Mouse (Mus musculus): ENCODE data around the gene Card14. TPM values are rescaled to one million over a fixed set of nuclear protein-coding genes. Genes with fewer than 3 reads are reported as not detected.

The Card14 gene
- total RNA-seq, 2 experiments from 2014 or later = 0.07 to 0.14 TPM

DNA sequence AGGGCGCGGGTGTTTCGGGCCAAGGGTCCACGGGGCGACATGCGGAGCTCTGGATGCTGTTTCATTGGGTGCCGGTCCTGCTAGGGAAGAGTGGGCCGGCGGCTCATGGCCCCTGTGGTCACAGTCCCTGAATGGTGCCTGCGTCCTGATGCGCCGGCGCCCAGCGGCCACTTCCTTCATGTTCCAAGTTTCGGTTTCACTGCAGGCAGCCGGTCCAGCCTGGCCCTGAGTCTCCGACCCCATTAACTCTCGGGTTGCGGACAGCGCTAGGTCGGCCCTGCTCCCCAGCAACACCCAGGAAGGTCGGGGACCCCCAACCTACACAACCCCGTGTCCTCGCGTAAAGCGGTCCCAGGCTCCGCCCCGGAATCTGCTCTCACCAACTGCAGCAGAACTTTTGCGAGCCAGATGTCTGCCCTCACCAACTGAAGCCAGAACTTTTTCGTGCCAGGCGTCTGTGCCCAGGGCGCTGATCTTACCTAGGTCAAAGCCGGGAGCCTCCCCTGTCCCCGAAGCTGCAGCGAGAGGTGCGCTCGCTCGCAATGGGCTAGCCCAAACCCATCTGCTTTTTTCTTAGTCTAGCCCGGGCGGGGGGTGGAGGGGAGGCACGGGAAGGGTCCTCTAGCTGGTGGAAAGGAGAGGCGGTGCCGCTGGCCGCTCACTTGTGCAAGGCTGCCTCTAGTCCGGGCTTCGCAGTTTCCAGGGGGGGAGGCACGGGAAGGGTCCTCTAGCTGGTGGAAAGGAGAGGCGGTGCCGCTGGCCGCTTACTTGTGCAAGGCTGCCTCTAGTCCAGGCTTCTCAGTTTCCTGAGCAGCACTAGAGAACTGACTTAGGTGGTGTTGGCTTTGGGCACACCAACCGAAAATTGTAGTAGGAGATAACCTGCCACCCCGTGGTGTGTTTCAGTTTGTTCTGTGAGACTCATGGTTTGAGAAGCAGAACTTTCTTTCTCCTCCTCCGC, 83.0 kb downstream of the Card14 start:
- intact Hi-C loops (cut with DNase I) = no loop called here
- peak; percentile 40 to 46 for DNase-seq (ENCODE audit: low spot score in 2 of 2)

DNA sequence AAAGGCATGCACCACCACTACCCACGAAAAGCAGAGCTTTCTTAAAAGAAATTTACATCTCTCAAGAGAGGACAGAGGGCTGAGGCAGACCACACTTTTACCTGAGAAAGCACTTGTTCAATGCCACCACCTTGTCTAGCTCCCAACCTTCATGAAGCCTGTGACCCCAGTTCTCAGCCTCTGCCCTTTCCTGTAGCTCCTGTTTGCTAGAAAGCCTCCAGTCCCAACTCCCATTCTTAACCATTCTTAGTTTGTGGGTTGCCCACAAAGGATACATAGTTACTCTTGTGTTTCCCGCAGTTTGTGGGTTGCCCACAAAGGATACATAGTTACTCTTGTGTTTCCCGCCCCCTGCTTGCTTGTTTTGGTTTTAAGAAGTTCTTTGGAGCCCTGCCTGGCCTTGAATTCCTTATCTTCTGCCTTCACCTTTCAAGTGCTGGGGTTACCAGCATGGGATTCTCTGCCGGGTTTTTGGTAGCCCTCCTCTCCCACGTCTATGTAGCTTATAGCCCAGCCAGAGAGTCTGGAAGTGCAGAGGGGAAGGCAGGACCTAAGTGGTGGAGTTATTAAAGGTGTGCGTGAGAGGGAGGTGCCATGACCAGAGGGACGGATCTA, 83.9 kb downstream of the Card14 start:
- intact Hi-C loops (cut with DNase I) = no loop called here
- DNase-seq (ENCODE audit: low spot score in 2 of 2) = no peak

DNA sequence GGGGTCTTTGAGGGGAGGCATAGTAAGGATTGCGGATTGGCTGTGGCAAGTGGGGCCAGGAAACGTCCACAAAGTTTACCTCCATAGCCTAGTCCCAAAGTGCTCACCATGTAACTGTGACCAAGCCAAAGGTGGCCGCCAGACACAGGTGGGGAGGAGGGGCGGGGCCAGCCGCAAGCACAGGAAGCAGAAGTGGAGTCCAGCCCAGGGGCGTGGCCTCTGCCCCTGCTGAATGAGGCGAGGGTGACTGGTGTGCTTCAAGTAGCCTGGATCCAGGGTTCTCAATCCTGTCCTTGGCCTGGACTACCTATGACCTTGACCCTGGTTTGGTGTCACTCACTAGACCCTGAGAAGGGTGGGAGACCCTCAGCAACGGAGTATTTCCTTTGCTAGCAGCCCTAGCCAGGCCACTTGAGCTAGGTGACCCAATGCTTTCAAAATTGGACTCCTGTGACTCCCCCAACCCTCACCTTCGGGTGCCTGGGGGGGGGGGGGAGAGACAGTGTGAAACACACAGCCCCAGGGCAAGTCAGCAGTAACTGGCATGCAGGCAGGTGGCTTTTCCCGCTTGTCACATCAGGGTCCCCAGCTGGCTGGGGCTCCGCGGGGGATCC, 84.5 kb downstream of the Card14 start:
- DNase-seq (ENCODE audit: low spot score in 2 of 2) = no peak
- intact Hi-C loops (cut with DNase I) = no loop called here

DNA sequence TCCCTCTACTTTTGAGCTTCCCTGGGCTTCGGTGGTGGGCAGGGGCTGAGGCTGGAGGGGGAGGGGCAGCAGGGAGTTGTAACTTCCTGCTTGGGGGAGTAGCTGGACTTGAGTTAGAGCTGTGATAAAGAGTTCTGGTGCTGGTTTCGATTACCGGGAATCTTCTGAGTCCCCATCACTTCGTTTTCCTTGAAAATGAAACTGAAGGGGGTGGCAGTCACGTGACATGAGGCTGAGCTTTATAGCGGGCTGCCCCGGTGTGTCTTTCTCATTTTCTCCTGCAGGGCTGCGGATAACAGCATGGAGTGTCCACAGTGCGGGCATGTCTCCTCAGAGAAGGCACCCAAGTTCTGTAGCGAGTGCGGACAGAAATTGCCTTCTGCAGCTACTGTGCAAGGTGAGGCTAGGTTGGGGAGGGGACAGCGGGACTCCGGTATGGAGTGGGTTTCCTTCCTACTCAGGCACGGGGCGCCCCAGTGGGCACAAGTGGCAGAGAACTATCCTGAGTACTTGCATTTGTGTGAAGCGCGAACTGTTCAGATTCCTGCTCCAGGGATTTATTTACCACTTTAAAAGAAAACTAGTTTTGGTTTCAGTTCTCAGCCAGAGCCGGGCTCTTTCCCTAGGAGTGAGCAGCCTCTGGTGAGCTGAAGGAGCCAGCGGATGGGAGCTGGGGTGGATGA, 85.4 kb downstream of the Card14 start, which contains the start of gene Rnf213:
Rnf213 (plus strand) TSS at position 301 of the 683 bp plus-strand sequence.
- intact Hi-C loops (cut with DNase I) = no loop called here
- peak; percentile 18 to 28 for DNase-seq (ENCODE audit: low spot score in 2 of 2)

DNA sequence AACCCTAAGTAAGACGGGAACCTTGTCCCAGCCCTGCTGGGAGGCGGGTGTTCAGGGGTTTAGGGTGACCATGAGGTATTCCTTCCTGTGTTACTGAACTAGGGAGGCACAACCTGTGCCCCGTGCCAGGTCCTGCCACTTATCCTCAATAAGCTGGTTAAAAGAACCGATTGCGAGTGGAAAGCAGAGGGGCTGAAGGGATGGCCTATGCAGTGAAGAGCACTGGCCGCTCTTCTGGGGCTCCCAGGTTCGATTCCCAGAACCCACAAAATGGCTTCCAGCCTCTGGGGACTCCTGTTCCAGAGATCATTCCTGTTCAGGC, 85.9 kb downstream of the Card14 start:
- DNase-seq (ENCODE audit: low spot score in 2 of 2) = no peak
- intact Hi-C loops (cut with DNase I) = no loop called here

DNA sequence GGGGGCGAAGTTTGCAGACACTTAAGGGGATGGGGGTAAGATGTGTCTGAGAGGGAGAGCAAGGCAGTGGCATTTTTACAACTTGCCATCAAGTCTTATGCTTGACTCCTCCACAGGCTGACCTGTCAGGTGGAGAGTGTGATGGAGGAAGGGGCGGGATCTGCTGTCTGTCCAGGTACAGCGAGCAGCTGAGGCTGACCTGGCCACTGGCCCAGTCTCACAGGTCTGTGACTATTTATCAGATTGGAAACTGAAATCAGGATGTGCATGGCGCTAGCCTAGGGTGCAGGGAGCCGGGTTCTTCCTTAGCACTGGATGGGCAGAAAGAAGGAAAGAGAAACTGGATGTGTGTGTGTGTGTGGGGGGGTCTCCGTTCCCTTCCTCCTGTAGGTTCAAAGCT, 86.6 kb downstream of the Card14 start:
- no peak for DNase-seq (ENCODE audit: low spot score in 2 of 2)
- intact Hi-C loops (cut with DNase I) = no loop called here

Small RNA genes within 50 kb of the gene (microRNA-seq; reads per million reads assigned to microRNA genes)
- gene Mir1932 = not detected

Other genes with a start within 250 kb of the Card14 start
- gene Cbx4, start 221.5 kb upstream of the Card14 start, total RNA-seq (2021) = 10 to 100 TPM; 60.9 to 68.6 TPM
- gene Tbc1d16, start 79.3 kb upstream of the Card14 start, total RNA-seq (2021) = 10 to 100 TPM; 30.5 to 36.2 TPM
- 1 to 10 TPM; 1.1 to 1.3 TPM for gene Ccdc40, start 79.2 kb upstream of the Card14 start, total RNA-seq (2021)
- gene Gaa, start 39.9 kb upstream of the Card14 start, total RNA-seq (2021) = 100 to 1,000 TPM; 220 to 253 TPM
- 10 to 100 TPM; 74.7 to 78.6 TPM for gene Eif4a3, start 7.7 kb upstream of the Card14 start, total RNA-seq (2021)
- gene Sgsh, start 47.8 kb downstream of the Card14 start, total RNA-seq (2021) = 1 to 10 TPM; 4.3 to 4.7 TPM
- 1 to 10 TPM; 3.5 to 4.3 TPM for gene Slc26a11, start 47.8 kb downstream of the Card14 start, total RNA-seq (2021)
- 1 to 10 TPM; 2.8 to 3.0 TPM for gene Rnf213, start 85.3 kb downstream of the Card14 start, total RNA-seq (2021)
- gene Endov, start 183.6 kb downstream of the Card14 start, total RNA-seq (2021) = 10 to 100 TPM; 30.6 to 31.0 TPM
- 100 to 1,000 TPM; 240 to 248 TPM for gene Nptx1, start 240.0 kb downstream of the Card14 start, total RNA-seq (2021)